Mouse (Mus musculus): ENCODE measurements around the gene Mpg.

GRCm38 (mm10) chr11:32245614-32246013 lies 19.3 kb downstream of the Mpg start:
- no peak for TF ChIP-seq CTCF (IDR thresholded peaks at IDR 0.05; ENCODE audit: low read depth)
- TF ChIP-seq EP300 (IDR thresholded peaks at IDR 0.05; ENCODE audit: low read depth): peak; percentile 100
